Mouse (Mus musculus): Measurements from ENCODE around the gene Rassf2. TPM values are rescaled to one million over a fixed set of nuclear protein-coding genes. Genes with fewer than 3 reads are reported as not detected.

The Rassf2 gene
- polyA plus RNA-seq, 1 experiment from 2014 or later = 33.5 TPM

GRCm38 (mm10) chr2:132030418-132031363 lies 633 bp upstream of the Rassf2 start:
- H3K4me3 ChIP-seq = peak overlapping the region; percentile 75
- peaks cover 10% of the 10 kb centered on the region; the same call in 1 of the 2 replicates for H3K36me3 ChIP-seq
- H3K9me3 ChIP-seq = no peaks in the 10 kb centered on the region
- peak overlapping the region; percentile 94 for H3K27ac ChIP-seq
- peaks cover 22% of the 10 kb centered on the region for H3K27me3 ChIP-seq (ENCODE audit: insufficient read depth, poor library complexity, severe bottlenecking)
- peaks cover 68% of the 10 kb centered on the region for H3K4me1 ChIP-seq (replicated peaks)
- DNase-seq (ENCODE audit: low spot score) = peak; percentile 56
- WGBS = 5% methylated on average over 23 of the region's 23 CpGs

- Histone ChIP-seq H3K9me3 (no peaks in the 10 kb centered on the region), H3K27ac (peak overlapping the region; percentile 94), H3K27me3 (ENCODE audit: insufficient read depth, poor library complexity, severe bottlenecking) (peaks cover 22% of the 10 kb centered on the region), H3K4me3 (peak overlapping the region; percentile 75), H3K4me1 (replicated peaks) (peaks cover 53% of the 10 kb centered on the region), H3K36me3 (peaks cover 10% of the 10 kb centered on the region; the same call in 1 of the 2 replicates)
- DNase-seq (ENCODE audit: low spot score) = peak; percentile 56
- under 1% methylated on average over 36 of the region's 36 CpGs for WGBS
Measured at GRCm38 (mm10) chr2:132028894-132029605, 1.0 kb downstream of the Rassf2 start.

- no peak for DNase-seq (ENCODE audit: low spot score)
- H3K27me3 ChIP-seq (ENCODE audit: insufficient read depth, poor library complexity, severe bottlenecking) = peaks cover 22% of the 10 kb centered on the region
- WGBS = 35% methylated on average over 5 of the region's 5 CpGs
- H3K9me3 ChIP-seq = no peaks in the 10 kb centered on the region
- H3K4me1 ChIP-seq (replicated peaks) = peaks cover 50% of the 10 kb centered on the region
- H3K4me3 ChIP-seq = peak overlapping the region; percentile 75
- peak overlapping the region; percentile 94; the same call in 1 of the 2 replicates for H3K27ac ChIP-seq
- H3K36me3 ChIP-seq = peaks cover 10% of the 10 kb centered on the region; the same call in 1 of the 2 replicates
Measured at GRCm38 (mm10) chr2:132028107-132028506, 2.0 kb downstream of the Rassf2 start.

- Histone ChIP-seq H3K4me1 (replicated peaks) (peaks cover 50% of the 10 kb centered on the region), H3K36me3 (peaks cover 10% of the 10 kb centered on the region; the same call in 1 of the 2 replicates), H3K9me3 (no peaks in the 10 kb centered on the region), H3K27ac (no peak overlapping the region; the same call in 1 of the 2 replicates), H3K27me3 (ENCODE audit: insufficient read depth, poor library complexity, severe bottlenecking) (peaks cover 22% of the 10 kb centered on the region), H3K4me3 (peak overlapping the region; percentile 75)
- 53% methylated on average over 5 of the region's 5 CpGs for WGBS
- DNase-seq (ENCODE audit: low spot score) = no peak
Measured at GRCm38 (mm10) chr2:132027366-132027765, 2.7 kb downstream of the Rassf2 start.

- Histone ChIP-seq H3K27me3 (ENCODE audit: insufficient read depth, poor library complexity, severe bottlenecking) (peaks cover 19% of the 10 kb centered on the region), H3K27ac (no peak overlapping the region), H3K4me3 (no peak overlapping the region), H3K9me3 (no peaks in the 10 kb centered on the region), H3K4me1 (replicated peaks) (peaks cover 40% of the 10 kb centered on the region), H3K36me3 (peaks cover 32% of the 10 kb centered on the region)
- 87% methylated on average over 4 of the region's 4 CpGs for WGBS
- no peak for DNase-seq (ENCODE audit: low spot score)
Measured at GRCm38 (mm10) chr2:132024028-132024427, 6.0 kb downstream of the Rassf2 start.

GRCm38 (mm10) chr2:132022621-132023020 lies 7.4 kb downstream of the Rassf2 start:
- Histone ChIP-seq H3K4me1 (replicated peaks) (peaks cover 36% of the 10 kb centered on the region), H3K27me3 (ENCODE audit: insufficient read depth, poor library complexity, severe bottlenecking) (peaks cover 5% of the 10 kb centered on the region), H3K27ac (no peak overlapping the region), H3K9me3 (no peaks in the 10 kb centered on the region), H3K36me3 (peaks cover 39% of the 10 kb centered on the region), H3K4me3 (no peak overlapping the region)
- DNase-seq (ENCODE audit: low spot score) = no peak
- 90% methylated on average over 8 of the region's 8 CpGs for WGBS

- Histone ChIP-seq H3K4me3 (no peak overlapping the region), H3K9me3 (no peaks in the 10 kb centered on the region), H3K36me3 (peaks cover 46% of the 10 kb centered on the region), H3K4me1 (replicated peaks) (peaks cover 29% of the 10 kb centered on the region), H3K27ac (no peak overlapping the region), H3K27me3 (ENCODE audit: insufficient read depth, poor library complexity, severe bottlenecking) (no peaks in the 10 kb centered on the region; the same call in 1 of the 2 replicates)
- whole genome bisulfite sequencing = 80% methylated on average over 4 of the region's 4 CpGs
- no peak for DNase-seq (ENCODE audit: low spot score)
Measured at GRCm38 (mm10) chr2:132021616-132022015, 8.4 kb downstream of the Rassf2 start.

GRCm38 (mm10) chr2:132020991-132021541 lies 9.0 kb downstream of the Rassf2 start:
- no peaks in the 10 kb centered on the region for H3K27me3 ChIP-seq (ENCODE audit: insufficient read depth, poor library complexity, severe bottlenecking)
- WGBS = 63% methylated on average over 5 of the region's 5 CpGs
- peaks cover 42% of the 10 kb centered on the region for H3K36me3 ChIP-seq
- no peaks in the 10 kb centered on the region for H3K9me3 ChIP-seq
- DNase-seq (ENCODE audit: low spot score) = no peak
- H3K4me1 ChIP-seq (replicated peaks) = peaks cover 27% of the 10 kb centered on the region
- H3K4me3 ChIP-seq = no peak overlapping the region
- H3K27ac ChIP-seq = 0 out of 2 replicates have a peak overlapping the region, but pooled peaks have one; percentile 18

GRCm38 (mm10) chr2:132020420-132020819 lies 9.6 kb downstream of the Rassf2 start:
- H3K9me3 ChIP-seq = no peaks in the 10 kb centered on the region
- no peaks in the 10 kb centered on the region for H3K27me3 ChIP-seq (ENCODE audit: insufficient read depth, poor library complexity, severe bottlenecking)
- DNase-seq (ENCODE audit: low spot score) = no peak
- H3K27ac ChIP-seq = 0 out of 2 replicates have a peak overlapping the region, but pooled peaks have one; percentile 18
- WGBS = 89% methylated on average over 7 of the region's 7 CpGs
- no peak overlapping the region for H3K4me3 ChIP-seq
- H3K36me3 ChIP-seq = peaks cover 39% of the 10 kb centered on the region
- H3K4me1 ChIP-seq (replicated peaks) = peaks cover 27% of the 10 kb centered on the region

- no peak overlapping the region for H3K27ac ChIP-seq
- DNase-seq (ENCODE audit: low spot score) = no peak
- H3K4me3 ChIP-seq = no peak overlapping the region
- no peaks in the 10 kb centered on the region for H3K27me3 ChIP-seq (ENCODE audit: insufficient read depth, poor library complexity, severe bottlenecking)
- H3K9me3 ChIP-seq = no peaks in the 10 kb centered on the region
- WGBS = 82% methylated on average over 3 of the region's 3 CpGs
- H3K4me1 ChIP-seq (replicated peaks) = peaks cover 27% of the 10 kb centered on the region
- peaks cover 39% of the 10 kb centered on the region for H3K36me3 ChIP-seq
Measured at GRCm38 (mm10) chr2:132019372-132019811, 10.7 kb downstream of the Rassf2 start.

GRCm38 (mm10) chr2:132018156-132018555 lies 11.9 kb downstream of the Rassf2 start:
- Histone ChIP-seq H3K4me3 (no peak overlapping the region), H3K27ac (0 out of 2 replicates have a peak overlapping the region, but pooled peaks have one; percentile 66), H3K36me3 (peaks cover 42% of the 10 kb centered on the region), H3K27me3 (ENCODE audit: insufficient read depth, poor library complexity, severe bottlenecking) (no peaks in the 10 kb centered on the region), H3K9me3 (no peaks in the 10 kb centered on the region), H3K4me1 (replicated peaks) (peaks cover 27% of the 10 kb centered on the region)
- no peak for DNase-seq (ENCODE audit: low spot score)
- 69% methylated on average over 4 of the region's 4 CpGs for WGBS

GRCm38 (mm10) chr2:132017611-132018010 lies 12.4 kb downstream of the Rassf2 start:
- WGBS = 56% methylated on average over 7 of the region's 7 CpGs
- Histone ChIP-seq H3K4me3 (no peak overlapping the region), H3K27me3 (ENCODE audit: insufficient read depth, poor library complexity, severe bottlenecking) (no peaks in the 10 kb centered on the region), H3K9me3 (no peaks in the 10 kb centered on the region), H3K27ac (no peak overlapping the region), H3K36me3 (peaks cover 43% of the 10 kb centered on the region), H3K4me1 (replicated peaks) (peaks cover 27% of the 10 kb centered on the region)
- DNase-seq (ENCODE audit: low spot score) = no peak
